Mouse (Mus musculus) hindbrain, embryonic 14.5 days (tissue): ENCODE results near the gene Hint2. TPM values are rescaled to one million over a fixed set of nuclear protein-coding genes. Genes with fewer than 3 reads are reported as not detected.

Source experiments
- ATAC-seq: fragments of 200-750 bp; cut with Nextera tagmentation; 2 replicates; pipeline ENCODE4 v1.8.0; 2017; ENCODE audit warnings: moderate number of reproducible peaks, mild to moderate bottlenecking, moderate TSS enrichment, moderate library complexity; ENCODE audit not compliant: low FRiP score
- DNase-seq: peaks from one replicate; pipeline ENCODE4 v3.0.0-alpha.2; 2015; ENCODE audit warnings: low spot score
- H3K27ac ChIP-seq: fragments of 300-500 bp; sonication (generic); 2 replicates; pipeline ENCODE4 v1.5.1; 2014; ENCODE audit warnings: mild to moderate bottlenecking, moderate library complexity
- H3K27me3 ChIP-seq: fragments of 300-500 bp; sonication (generic); 2 replicates; pipeline ENCODE4 v1.6.1; 2014; ENCODE audit warnings: mild to moderate bottlenecking, low read length, mixed read lengths; ENCODE audit not compliant: control insufficient read depth, insufficient read depth
- H3K36me3 ChIP-seq: fragments of 300-500 bp; sonication (generic); replicated peaks from 2 replicates; pipeline ENCODE4 v1.6.1; 2014; ENCODE audit not compliant: control insufficient read depth, insufficient read depth
- H3K4me1 ChIP-seq: fragments of 300-500 bp; sonication (generic); replicated peaks from 2 replicates; pipeline ENCODE4 v1.6.1; 2014; ENCODE audit warnings: antibody characterized with exemption, low read length, mixed read lengths; ENCODE audit not compliant: control insufficient read depth, insufficient read depth
- H3K4me2 ChIP-seq: fragments of 300-500 bp; sonication (generic); replicated peaks from 2 replicates; pipeline ENCODE4 v1.6.1; 2014; ENCODE audit warnings: mild to moderate bottlenecking, moderate library complexity
- H3K4me3 ChIP-seq: fragments of 300-500 bp; sonication (generic); replicated peaks from 2 replicates; pipeline ENCODE4 v1.5.1; 2014; ENCODE audit warnings: mild to moderate bottlenecking, low read length
- H3K9ac ChIP-seq: fragments of 300-500 bp; sonication (generic); 2 replicates; pipeline ENCODE4 v1.6.1; 2014
- H3K9me3 ChIP-seq: fragments of 300-500 bp; sonication (generic); 2 replicates; pipeline ENCODE4 v1.6.1; 2016; ENCODE audit warnings: low read length; ENCODE audit not compliant: control insufficient read depth
- WGBS: fragments of 180-500 bp; shearing (Covaris S2); extraction: QIAGEN DNeasy Blood & Tissue Kit; methylation state at CpG from one replicate; pipeline ENCODE4 v1.1.7; 2014; 5-methylcytosine and 5-hydroxymethylcytosine counted together
- polyA plus RNA-seq: library from polyadenylated mRNA; unstranded; fragments of >200 nt; fragmentation: Nextera tagmentation; extraction: Ambion mirVana; gene quantifications from 2 replicates; pipeline ENCODE4 v1.2.1, GENCODE M21; 2014

Hint2 gene
- polyA plus RNA-seq, 1 experiment from 2014 or later: 77.0 TPM

GRCm38 (mm10) chr4:43640076-43640475 is 16.2 kb downstream of the Hint2 start:
- H3K4me2 ChIP-seq: no peak overlapping the region
- peaks cover 8% of the 10 kb centered on the region for H3K36me3 ChIP-seq
- H3K9ac ChIP-seq: no peak overlapping the region
- ATAC-seq: no peak
- no peak overlapping the region for H3K4me3 ChIP-seq
- 80% methylated on average over 9 of the region's 9 CpGs for WGBS
- no peak overlapping the region for H3K27ac ChIP-seq
- H3K27me3 ChIP-seq: no peaks in the 10 kb centered on the region
- DNase-seq: no peak
- no peaks in the 10 kb centered on the region for H3K9me3 ChIP-seq
- H3K4me1 ChIP-seq: no peaks in the 10 kb centered on the region

GRCm38 (mm10) chr4:43636751-43637150 is 19.5 kb downstream of the Hint2 start:
- no peak overlapping the region for H3K9ac ChIP-seq
- no peaks in the 10 kb centered on the region for H3K27me3 ChIP-seq
- H3K9me3 ChIP-seq: no peaks in the 10 kb centered on the region
- no peak overlapping the region for H3K4me3 ChIP-seq
- no peak overlapping the region for H3K27ac ChIP-seq
- no peak overlapping the region for H3K4me2 ChIP-seq
- DNase-seq (no peak), ATAC-seq (no peak)
- WGBS: 72% methylated on average over 6 of the region's 6 CpGs
- H3K4me1 ChIP-seq: peaks cover 26% of the 10 kb centered on the region
- no peaks in the 10 kb centered on the region for H3K36me3 ChIP-seq

GRCm38 (mm10) chr4:43634621-43635374 is 21.5 kb downstream of the Hint2 start:
- Histone ChIP-seq H3K4me3 (no peak overlapping the region), H3K4me2 (no peak overlapping the region), H3K27ac (no peak overlapping the region), H3K9me3 (no peaks in the 10 kb centered on the region), H3K27me3 (no peaks in the 10 kb centered on the region), H3K9ac (no peak overlapping the region), H3K4me1 (peaks cover 37% of the 10 kb centered on the region), H3K36me3 (no peaks in the 10 kb centered on the region)
- ATAC-seq (no peak), DNase-seq (no peak)
- 87% methylated on average over 7 of the region's 7 CpGs for WGBS

GRCm38 (mm10) chr4:43633736-43634135 is 22.5 kb downstream of the Hint2 start:
- peaks cover 40% of the 10 kb centered on the region for H3K4me1 ChIP-seq

GRCm38 (mm10) chr4:43633296-43633695 is 23.0 kb downstream of the Hint2 start:
- Histone ChIP-seq H3K27me3 (no peaks in the 10 kb centered on the region), H3K27ac (no peak overlapping the region), H3K9ac (0 out of 2 replicates have a peak overlapping the region, but pooled peaks have one; percentile 94), H3K36me3 (no peaks in the 10 kb centered on the region), H3K4me3 (no peak overlapping the region), H3K4me2 (peak overlapping the region; percentile 97), H3K9me3 (no peaks in the 10 kb centered on the region), H3K4me1 (peaks cover 40% of the 10 kb centered on the region)
- ATAC-seq (no peak), DNase-seq (no peak)
- 78% methylated on average over 8 of the region's 8 CpGs for WGBS

More at GRCm38 (mm10) chr4:43633736-43634135, 22.5 kb downstream of the Hint2 start:
- ATAC-seq: no peak
- H3K27me3 ChIP-seq: no peaks in the 10 kb centered on the region
- H3K36me3 ChIP-seq: no peaks in the 10 kb centered on the region
- H3K27ac ChIP-seq: no peak overlapping the region
- H3K4me3 ChIP-seq: no peak overlapping the region
- no peak overlapping the region for H3K9ac ChIP-seq
- 97% methylated on average over 2 of the region's 2 CpGs for WGBS
- H3K9me3 ChIP-seq: no peaks in the 10 kb centered on the region
- H3K4me2 ChIP-seq: 0 out of 2 replicates have a peak overlapping the region, but pooled peaks have one; percentile 97
- no peak for DNase-seq

- Histone ChIP-seq H3K4me1 (peaks cover 40% of the 10 kb centered on the region), H3K36me3 (no peaks in the 10 kb centered on the region), H3K4me3 (peak overlapping the region; percentile 69), H3K27ac (peak overlapping the region; percentile 90), H3K9ac (peak overlapping the region; percentile 94), H3K27me3 (no peaks in the 10 kb centered on the region), H3K9me3 (no peaks in the 10 kb centered on the region), H3K4me2 (peak overlapping the region; percentile 97)
- 42% methylated on average over 42 of the region's 42 CpGs for WGBS
- ATAC-seq: peak; percentile 18; the same call in 1 of the 2 replicates
- DNase-seq: no peak
Observed at GRCm38 (mm10) chr4:43631956-43632920, 24.0 kb downstream of the Hint2 start.

GRCm38 (mm10) chr4:43631046-43631955 is 25.0 kb downstream of the Hint2 start, which contains the start of gene Npr2:
TSS of gene Npr2 (plus strand) at chr4:43631935.
- peaks cover 40% of the 10 kb centered on the region for H3K4me1 ChIP-seq
- peak within 1 kb of the TSS; percentile 97 for H3K4me2 ChIP-seq
- WGBS: 1% methylated on average over 23 of the region's 70 CpGs

GRCm38 (mm10) chr4:43630671-43631045 is 25.6 kb downstream of the Hint2 start:
- peak overlapping the region; percentile 97 for H3K4me2 ChIP-seq
- ATAC-seq (peak; percentile 24; the same call in 1 of the 2 replicates), DNase-seq (peak; percentile 41)
- no peaks in the 10 kb centered on the region for H3K27me3 ChIP-seq
- H3K4me1 ChIP-seq: peaks cover 40% of the 10 kb centered on the region
- H3K4me3 ChIP-seq: peak overlapping the region; percentile 69
- 17% methylated on average over 5 of the region's 5 CpGs for WGBS
- H3K9me3 ChIP-seq: 0 out of 2 replicates have a peak, but pooled peaks cover under 1% of the 10 kb centered on the region
- no peaks in the 10 kb centered on the region for H3K36me3 ChIP-seq
- H3K9ac ChIP-seq: peak overlapping the region; percentile 94
- peak overlapping the region; percentile 90 for H3K27ac ChIP-seq

More at GRCm38 (mm10) chr4:43631046-43631955, 25.0 kb downstream of the Hint2 start, which contains the start of gene Npr2:
- H3K4me3 ChIP-seq: peak within 1 kb of the TSS; percentile 69
- H3K27me3 ChIP-seq: no peaks in the 10 kb centered on the region
- peak within 1 kb of the TSS; percentile 90 for H3K27ac ChIP-seq
- ATAC-seq (peak; percentile 44), DNase-seq (peak; percentile 51)
- H3K9me3 ChIP-seq: no peaks in the 10 kb centered on the region
- H3K36me3 ChIP-seq: no peaks in the 10 kb centered on the region
- H3K9ac ChIP-seq: peak within 1 kb of the TSS; percentile 94
